Mouse (Mus musculus) lung, postnatal 0 days (tissue): ENCODE results near the gene Chaf1b.

Experiments used
- CTCF ChIP-seq: IDR thresholded peaks from 2 replicates; pipeline ENCODE4 v1.5.1; 2016; ENCODE audit warnings: antibody characterized with exemption, mild to moderate bottlenecking
- EP300 ChIP-seq: IDR thresholded peaks from 2 replicates; pipeline ENCODE4 v1.6.1; 2016; ENCODE audit warnings: antibody characterized with exemption, mild to moderate bottlenecking, control low read depth

GRCm38 (mm10) chr16:93918679-93919060 is 35.0 kb downstream of the Chaf1b start:
- TF ChIP-seq CTCF (no peak), EP300 (no peak)
